Mouse (Mus musculus) embryonic facial prominence, embryonic 14.5 days (tissue): Measurements from ENCODE around the gene Glce. TPM values are rescaled to one million over a fixed set of nuclear protein-coding genes. Genes with fewer than 3 reads are reported as not detected.

ENCODE experiments used
- ATAC-seq: fragments of 200-750 bp; cut with Nextera tagmentation; 2 replicates; pipeline ENCODE4 v1.8.0; 2017; ENCODE audit warnings: low read depth, moderate number of reproducible peaks, moderate TSS enrichment
- DNase-seq: peaks from one replicate; pipeline ENCODE4 v3.0.0-alpha.2; 2015; ENCODE audit warnings: low spot score
- H3K27ac ChIP-seq: fragments of 300-500 bp; sonication (generic); replicated peaks from 2 replicates; pipeline ENCODE4 v1.5.1; 2014; ENCODE audit warnings: low read depth, mild to moderate bottlenecking, low read length, moderate library complexity
- H3K27me3 ChIP-seq: fragments of 300-500 bp; sonication (generic); replicated peaks from 2 replicates; pipeline ENCODE4 v1.6.1; 2014; ENCODE audit warnings: low read length; ENCODE audit not compliant: control insufficient read depth, insufficient read depth
- H3K36me3 ChIP-seq: fragments of 300-500 bp; sonication (generic); 2 replicates; pipeline ENCODE4 v1.6.1; 2014; ENCODE audit warnings: low read length, mixed read lengths; ENCODE audit not compliant: control insufficient read depth, insufficient read depth
- H3K4me1 ChIP-seq: fragments of 300-500 bp; sonication (generic); 2 replicates; pipeline ENCODE4 v1.6.1; 2014; ENCODE audit warnings: antibody characterized with exemption, low read length; ENCODE audit not compliant: control insufficient read depth, insufficient read depth
- H3K4me2 ChIP-seq: fragments of 300-500 bp; sonication (generic); 2 replicates; pipeline ENCODE4 v1.6.1; 2014; ENCODE audit warnings: low read depth, mild to moderate bottlenecking, low read length, moderate library complexity, mixed read lengths
- H3K4me3 ChIP-seq: fragments of 300-500 bp; sonication (generic); 2 replicates; pipeline ENCODE4 v1.5.1; 2014; ENCODE audit warnings: low read depth, mild to moderate bottlenecking, low read length
- H3K9ac ChIP-seq: fragments of 300-500 bp; sonication (generic); 2 replicates; pipeline ENCODE4 v1.6.1; 2014; ENCODE audit warnings: low read depth, mild to moderate bottlenecking, low read length, moderate library complexity, mixed read lengths
- H3K9me3 ChIP-seq: fragments of 300-500 bp; sonication (generic); 2 replicates; pipeline ENCODE4 v1.6.1; 2016; ENCODE audit warnings: low read length; ENCODE audit not compliant: control insufficient read depth
- WGBS: fragments of 180-500 bp; shearing (Covaris S2); extraction: QIAGEN DNeasy Blood & Tissue Kit; methylation state at CpG from one replicate; pipeline ENCODE4 v1.1.7; 2014; 5-methylcytosine and 5-hydroxymethylcytosine counted together
- polyA plus RNA-seq: library from polyadenylated mRNA; unstranded; fragments of >200 nt; fragmentation: Nextera tagmentation; extraction: Ambion mirVana; gene quantifications from 2 replicates; pipeline ENCODE4 v1.2.1, GENCODE M21; 2014

Gene Glce
- polyA plus RNA-seq, 1 experiment from 2014 or later = 30.1 TPM

DNA sequence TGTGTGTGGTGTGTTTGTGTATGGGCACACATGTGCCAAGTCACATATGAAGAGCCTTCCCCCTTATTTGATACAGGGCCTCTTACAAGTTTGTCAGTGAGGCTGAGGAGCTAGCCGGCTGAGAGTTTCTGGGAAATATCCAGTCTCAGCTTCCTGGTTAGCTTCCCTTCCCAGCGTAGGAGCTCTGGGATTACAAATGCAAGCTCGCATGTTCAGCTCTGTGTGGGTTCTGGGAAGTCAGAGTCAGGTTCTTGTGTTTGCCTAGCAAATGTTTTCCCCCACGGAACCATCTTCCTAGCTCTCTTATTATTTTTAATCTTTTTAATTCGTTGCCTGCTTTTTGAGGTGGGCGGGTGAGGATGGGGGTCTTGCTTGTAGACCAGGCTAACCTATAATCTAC lies 32.9 kb upstream of the Glce start:
- H3K27ac ChIP-seq = no peak overlapping the region
- H3K4me2 ChIP-seq = no peak overlapping the region
- H3K36me3 ChIP-seq = no peaks in the 10 kb centered on the region
- no peaks in the 10 kb centered on the region for H3K9me3 ChIP-seq
- H3K9ac ChIP-seq = no peak overlapping the region
- no peaks in the 10 kb centered on the region for H3K4me1 ChIP-seq
- no peaks in the 10 kb centered on the region for H3K27me3 ChIP-seq
- DNase-seq (no peak), ATAC-seq (no peak)
- 53% methylated on average over 6 of the region's 6 CpGs for WGBS
- H3K4me3 ChIP-seq = no peak overlapping the region

GRCm38 (mm10) chr9:62154956-62155355 lies 32.5 kb upstream of the Glce start:
- Histone ChIP-seq H3K9ac (no peak overlapping the region), H3K4me2 (no peak overlapping the region), H3K27ac (no peak overlapping the region), H3K4me3 (no peak overlapping the region), H3K36me3 (no peaks in the 10 kb centered on the region), H3K9me3 (no peaks in the 10 kb centered on the region), H3K27me3 (no peaks in the 10 kb centered on the region), H3K4me1 (no peaks in the 10 kb centered on the region)
- ATAC-seq (no peak), DNase-seq (no peak)
- WGBS = 62% methylated on average over 7 of the region's 7 CpGs

- 63% methylated on average over 3 of the region's 3 CpGs for WGBS
- Histone ChIP-seq H3K9me3 (no peaks in the 10 kb centered on the region), H3K4me3 (no peak overlapping the region), H3K27me3 (no peaks in the 10 kb centered on the region), H3K4me1 (no peaks in the 10 kb centered on the region), H3K4me2 (no peak overlapping the region), H3K27ac (no peak overlapping the region), H3K9ac (no peak overlapping the region), H3K36me3 (no peaks in the 10 kb centered on the region)
- DNase-seq (peak; percentile 49), ATAC-seq (no peak)
Measured at GRCm38 (mm10) chr9:62154551-62154950, 32.1 kb upstream of the Glce start.

- WGBS = 74% methylated on average over 7 of the region's 7 CpGs
- Histone ChIP-seq H3K4me3 (no peak overlapping the region), H3K9me3 (no peaks in the 10 kb centered on the region), H3K36me3 (no peaks in the 10 kb centered on the region), H3K9ac (no peak overlapping the region), H3K27ac (no peak overlapping the region), H3K27me3 (no peaks in the 10 kb centered on the region), H3K4me2 (no peak overlapping the region), H3K4me1 (no peaks in the 10 kb centered on the region)
- DNase-seq (no peak), ATAC-seq (no peak)
Measured at GRCm38 (mm10) chr9:62153263-62153662, 30.8 kb upstream of the Glce start.

DNA sequence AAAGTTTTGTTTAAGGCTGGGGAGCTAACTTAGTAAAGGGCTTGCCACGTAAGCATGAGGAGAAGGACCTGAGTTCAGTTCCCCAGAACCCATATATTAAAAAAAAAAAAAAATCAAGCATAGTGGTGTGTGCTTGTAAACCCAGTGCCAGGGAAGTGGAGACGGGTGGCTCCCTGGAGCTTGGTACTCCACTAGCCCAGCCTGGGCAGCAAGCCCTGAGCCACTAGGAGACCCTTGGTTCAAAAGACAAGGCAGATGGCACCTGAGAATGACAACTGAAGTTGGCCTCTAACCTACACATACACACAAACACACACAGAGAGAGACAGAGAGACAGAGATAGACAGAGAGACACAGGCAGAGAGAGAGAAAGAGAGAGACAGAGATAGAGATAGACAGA lies 30.1 kb upstream of the Glce start:
- no peak overlapping the region for H3K9ac ChIP-seq
- no peak for ATAC-seq
- H3K4me1 ChIP-seq = no peaks in the 10 kb centered on the region
- H3K9me3 ChIP-seq = no peaks in the 10 kb centered on the region
- no peak for DNase-seq
- 90% methylated on average over 2 of the region's 2 CpGs for WGBS
- H3K27me3 ChIP-seq = no peaks in the 10 kb centered on the region
- no peaks in the 10 kb centered on the region for H3K36me3 ChIP-seq
- no peak overlapping the region for H3K4me3 ChIP-seq
- H3K27ac ChIP-seq = no peak overlapping the region
- no peak overlapping the region for H3K4me2 ChIP-seq

- H3K9me3 ChIP-seq = no peaks in the 10 kb centered on the region
- no peaks in the 10 kb centered on the region for H3K27me3 ChIP-seq
- H3K36me3 ChIP-seq = no peaks in the 10 kb centered on the region
- H3K4me3 ChIP-seq = no peak overlapping the region
- 79% methylated on average over 2 of the region's 2 CpGs for WGBS
- no peaks in the 10 kb centered on the region; the same call in 1 of the 2 replicates for H3K4me1 ChIP-seq
- H3K4me2 ChIP-seq = no peak overlapping the region
- H3K9ac ChIP-seq = no peak overlapping the region
- ATAC-seq = no peak
- DNase-seq = no peak
- no peak overlapping the region for H3K27ac ChIP-seq
Measured at GRCm38 (mm10) chr9:62145198-62145597, 22.7 kb upstream of the Glce start.

GRCm38 (mm10) chr9:62143428-62143827 lies 21.0 kb upstream of the Glce start:
- H3K27ac ChIP-seq = no peak overlapping the region
- DNase-seq = no peak
- peaks cover 3% of the 10 kb centered on the region for H3K4me1 ChIP-seq
- H3K27me3 ChIP-seq = no peaks in the 10 kb centered on the region
- H3K36me3 ChIP-seq = no peaks in the 10 kb centered on the region
- H3K9ac ChIP-seq = no peak overlapping the region
- H3K4me3 ChIP-seq = no peak overlapping the region
- no peak for ATAC-seq
- no peak overlapping the region for H3K4me2 ChIP-seq
- no peaks in the 10 kb centered on the region for H3K9me3 ChIP-seq
- 52% methylated on average over 7 of the region's 7 CpGs for WGBS

- H3K27me3 ChIP-seq = no peaks in the 10 kb centered on the region
- H3K9me3 ChIP-seq = no peaks in the 10 kb centered on the region
- no peak overlapping the region for H3K9ac ChIP-seq
- no peak for DNase-seq
- peaks cover 15% of the 10 kb centered on the region for H3K4me1 ChIP-seq
- H3K4me2 ChIP-seq = no peak overlapping the region
- WGBS = 75% methylated on average over 7 of the region's 7 CpGs
- H3K36me3 ChIP-seq = no peaks in the 10 kb centered on the region
- ATAC-seq = no peak
- H3K27ac ChIP-seq = no peak overlapping the region
- H3K4me3 ChIP-seq = no peak overlapping the region
Measured at GRCm38 (mm10) chr9:62139027-62139426, 16.6 kb upstream of the Glce start.

DNA sequence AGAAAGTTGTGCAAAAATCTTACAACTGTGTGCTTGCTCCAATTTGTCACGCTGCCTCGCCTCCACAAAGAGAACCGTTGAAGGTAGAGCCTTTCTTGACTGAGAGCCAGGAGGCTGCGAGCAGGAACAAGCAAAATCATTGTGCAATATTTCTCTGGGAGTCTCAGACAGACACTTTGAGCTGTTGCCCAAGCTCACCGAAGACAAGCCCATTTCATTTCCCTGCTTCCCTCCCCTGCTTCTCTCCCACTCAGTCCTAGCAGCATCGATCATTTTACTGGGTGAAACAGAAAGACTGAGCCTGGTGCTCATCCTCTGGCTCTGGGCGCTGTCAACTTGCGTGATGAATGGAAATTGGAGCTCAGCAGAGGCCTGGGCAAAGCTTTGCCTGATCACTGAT lies 14.8 kb upstream of the Glce start:
- Histone ChIP-seq H3K4me3 (no peak overlapping the region), H3K27me3 (no peaks in the 10 kb centered on the region), H3K9ac (0 out of 2 replicates have a peak overlapping the region, but pooled peaks have one; percentile 34), H3K9me3 (0 out of 2 replicates have a peak, but pooled peaks cover 3% of the 10 kb centered on the region), H3K27ac (peak overlapping the region; percentile 80), H3K4me2 (peak overlapping the region; percentile 26; the same call in 1 of the 2 replicates), H3K36me3 (no peaks in the 10 kb centered on the region), H3K4me1 (peaks cover 18% of the 10 kb centered on the region)
- DNase-seq = peak; percentile 94
- 20% methylated on average over 8 of the region's 8 CpGs for WGBS
- peak; percentile 78; the same call in 1 of the 2 replicates for ATAC-seq
